Mouse (Mus musculus) liver, embryonic 14.5 days (tissue): Measurements from ENCODE around the gene Tubgcp3. TPM values are rescaled to one million over a fixed set of nuclear protein-coding genes. Genes with fewer than 3 reads are reported as not detected.

Experiments
- ATAC-seq: fragments of 200-750 bp; cut with Nextera tagmentation; 2 replicates; pipeline ENCODE4 v1.8.0; 2017; ENCODE audit warnings: moderate number of reproducible peaks, mild to moderate bottlenecking, moderate library complexity; ENCODE audit not compliant: insufficient read depth
- DNase-seq, 3 experiments: peaks; one replicate each; pipeline ENCODE4 v3.0.0-alpha.2; 2012 to 2013; ENCODE audit warnings: low read depth in 3 of 3, low spot score in 3 of 3
- H3K27ac ChIP-seq: fragments of 300-500 bp; sonication (generic); 2 replicates; pipeline ENCODE4 v1.5.1; 2014; ENCODE audit warnings: moderate library complexity, mild to moderate bottlenecking, control low read depth, inconsistent platforms
- H3K27me3 ChIP-seq: fragments of 300-500 bp; sonication (generic); 2 replicates; pipeline ENCODE4 v1.6.1; 2014; ENCODE audit warnings: mild to moderate bottlenecking, low read length, moderate library complexity; ENCODE audit not compliant: control insufficient read depth, insufficient read depth
- H3K36me3 ChIP-seq: fragments of 300-500 bp; sonication (generic); replicated peaks from 2 replicates; pipeline ENCODE4 v1.6.1; 2014; ENCODE audit warnings: low read depth; ENCODE audit not compliant: control insufficient read depth, insufficient read depth
- H3K4me1 ChIP-seq, 2 experiments: fragments of 200-500 bp in 1 of 2; fragments of 300-500 bp in 1 of 2; sonication (generic) in 1 of 2; replicated peaks; 2 replicates each; pipeline ENCODE4 v1.6.1; 2012 to 2014; ENCODE audit warnings: antibody characterized with exemption in 1 of 2, inconsistent platforms in 1 of 2, low read length in 1 of 2; ENCODE audit not compliant: control insufficient read depth in 2 of 2, insufficient read depth in 2 of 2
- H3K4me2 ChIP-seq: fragments of 300-500 bp; sonication (generic); 2 replicates; pipeline ENCODE4 v1.6.1; 2014; ENCODE audit warnings: low read depth, mild to moderate bottlenecking, control low read depth, moderate library complexity
- H3K4me3 ChIP-seq, 2 experiments: fragments of 200-500 bp in 1 of 2; fragments of 300-500 bp in 1 of 2; sonication (generic) in 1 of 2; 2 replicates each; pipeline ENCODE4 v1.5.1; 2012 to 2014; ENCODE audit warnings: low read depth in 2 of 2, low read length in 2 of 2, mild to moderate bottlenecking in 2 of 2, control low read depth in 1 of 2, inconsistent platforms in 1 of 2, moderate library complexity in 1 of 2; ENCODE audit not compliant: insufficient read depth in 1 of 2
- H3K9ac ChIP-seq: fragments of 300-500 bp; sonication (generic); replicated peaks from 2 replicates; pipeline ENCODE4 v1.6.1; 2014; ENCODE audit warnings: mild to moderate bottlenecking, control low read depth, moderate library complexity
- H3K9me3 ChIP-seq: fragments of 300-500 bp; sonication (generic); 2 replicates; pipeline ENCODE4 v1.6.1; 2016; ENCODE audit warnings: low read length, mixed read lengths; ENCODE audit not compliant: control insufficient read depth
- CTCF ChIP-seq: IDR thresholded peaks from 2 replicates; pipeline ENCODE4 v1.5.1; 2016; ENCODE audit warnings: antibody characterized with exemption, low read depth, control low read depth
- EP300 ChIP-seq: IDR thresholded peaks from 2 replicates; pipeline ENCODE4 v1.6.1; 2016; ENCODE audit warnings: antibody characterized with exemption, low read depth
- WGBS: fragments of 180-500 bp; shearing (Covaris S2); extraction: QIAGEN DNeasy Blood & Tissue Kit; methylation state at CpG from one replicate; pipeline ENCODE4 v1.1.7; 2014; ENCODE audit not compliant: insufficient replicate concordance; 5-methylcytosine and 5-hydroxymethylcytosine counted together
- polyA plus RNA-seq, 2 experiments: library from polyadenylated mRNA; depleted of rRNA in 1 of 2; stranded (reverse) in 1 of 2; unstranded in 1 of 2; fragments of >200 nt; fragmentation: Nextera tagmentation in 1 of 2; extraction: Ambion mirVana in 1 of 2; gene quantifications; 2 replicates each; pipeline versions ENCODE4 v1.2.1 to v1.2.3; 2012 to 2014

The Tubgcp3 gene
- polyA plus RNA-seq, 2 experiments, result 26.1 to 39.4 TPM

DNA sequence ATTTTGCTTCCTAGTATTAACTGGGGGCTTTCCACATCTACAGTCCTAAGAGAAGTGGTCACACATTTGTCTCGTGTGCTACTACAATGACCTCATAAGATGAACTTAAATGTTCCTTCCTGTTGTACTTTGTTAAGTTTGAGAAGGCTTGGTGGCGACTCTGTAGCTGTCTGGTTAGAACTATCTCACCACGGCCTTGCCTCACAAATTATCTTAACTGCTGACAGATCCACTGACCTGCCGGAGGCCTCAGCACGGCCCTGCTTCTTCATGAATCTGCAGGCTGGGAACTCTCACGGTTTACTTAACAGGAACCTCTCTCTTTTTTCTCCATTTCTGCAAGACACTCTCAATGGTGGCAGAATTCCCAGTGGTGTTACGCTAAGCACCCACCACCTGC lies 27.2 kb downstream of the Tubgcp3 start:
- 33% methylated on average over 7 of the region's 7 CpGs for WGBS
- H3K9me3 ChIP-seq, result no peaks in the 10 kb centered on the region
- no peaks in the 10 kb centered on the region for H3K27me3 ChIP-seq
- TF ChIP-seq CTCF (no peak), EP300 (no peak)
- H3K9ac ChIP-seq, result no peak overlapping the region
- no peak overlapping the region for H3K27ac ChIP-seq
- H3K36me3 ChIP-seq, result peaks cover 57% of the 10 kb centered on the region
- ATAC-seq (peak; percentile 59; the same call in 1 of the 2 replicates), DNase-seq (peak in 1 of 3 experiments; percentile 7)
- H3K4me1 ChIP-seq, result peaks cover 0 to 12% of the 10 kb centered on the region in 2 experiments; a peak in 3 of 4 replicates
- no peak overlapping the region for H3K4me3 ChIP-seq
- 0 out of 2 replicates have a peak overlapping the region, but pooled peaks have one; percentile 14 for H3K4me2 ChIP-seq

DNA sequence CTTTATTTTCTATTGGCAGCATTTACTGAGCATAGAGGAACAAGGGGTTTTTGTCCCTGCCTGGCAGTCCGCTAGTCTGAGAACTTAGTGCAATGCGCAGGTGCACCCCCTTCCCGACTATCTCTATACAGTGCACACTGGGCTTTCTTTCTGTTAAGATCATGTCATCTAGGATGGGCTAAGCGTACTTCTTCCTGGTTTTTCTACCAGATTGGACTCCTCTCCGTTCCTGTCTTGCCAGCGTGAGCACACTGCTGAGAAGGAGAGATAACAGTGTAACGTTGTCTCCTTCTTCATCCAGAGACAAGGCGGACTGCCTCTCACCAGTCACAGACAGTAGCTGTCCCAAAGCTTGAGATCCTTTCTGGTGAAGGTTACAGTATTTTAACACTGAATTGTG lies 27.7 kb downstream of the Tubgcp3 start:
- Histone ChIP-seq H3K4me3 (no peak overlapping the region), H3K27me3 (no peaks in the 10 kb centered on the region), H3K9me3 (no peaks in the 10 kb centered on the region), H3K4me2 (0 out of 2 replicates have a peak overlapping the region, but pooled peaks have one; percentile 14), H3K27ac (no peak overlapping the region), H3K36me3 (peaks cover 57% of the 10 kb centered on the region), H3K9ac (no peak overlapping the region), H3K4me1 (peaks cover 0 to 12% of the 10 kb centered on the region in 2 experiments; a peak in 3 of 4 replicates)
- TF ChIP-seq CTCF (no peak), EP300 (no peak)
- 22% methylated on average over 8 of the region's 8 CpGs for WGBS
- peak in 2 of 3 experiments; percentile 7 to 17 for DNase-seq
- peak; percentile 79 for ATAC-seq

DNA sequence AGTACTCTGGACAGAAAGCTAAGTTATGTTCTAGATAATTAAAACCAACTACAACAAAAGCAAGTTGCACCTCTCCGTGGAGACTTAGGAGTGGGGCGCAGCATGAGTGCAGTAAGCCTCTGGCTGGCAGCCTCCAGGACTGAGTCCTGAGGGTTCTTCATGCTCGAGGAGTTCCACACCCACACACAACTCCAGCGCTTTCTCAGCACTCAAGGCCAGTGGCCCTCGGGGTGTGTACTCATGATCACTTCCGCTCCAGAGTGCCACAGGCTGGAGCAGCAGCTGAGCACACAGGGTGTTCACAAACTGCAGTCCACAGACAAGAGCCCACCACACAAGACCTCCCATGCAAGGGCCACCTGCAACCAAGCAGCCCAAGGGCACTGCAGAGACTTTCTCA lies 30.5 kb downstream of the Tubgcp3 start:
- no peak overlapping the region for H3K4me2 ChIP-seq
- TF ChIP-seq CTCF (no peak), EP300 (no peak)
- H3K9me3 ChIP-seq, result no peaks in the 10 kb centered on the region
- no peak overlapping the region for H3K4me3 ChIP-seq
- H3K4me1 ChIP-seq, result peaks cover 0 to 12% of the 10 kb centered on the region in 2 experiments; a peak in 3 of 4 replicates
- no peak overlapping the region for H3K9ac ChIP-seq
- no peak overlapping the region for H3K27ac ChIP-seq
- no peaks in the 10 kb centered on the region for H3K27me3 ChIP-seq
- no peak for DNase-seq
- 88% methylated on average over 6 of the region's 6 CpGs for WGBS
- peaks cover 55% of the 10 kb centered on the region for H3K36me3 ChIP-seq
- no peak for ATAC-seq

DNA sequence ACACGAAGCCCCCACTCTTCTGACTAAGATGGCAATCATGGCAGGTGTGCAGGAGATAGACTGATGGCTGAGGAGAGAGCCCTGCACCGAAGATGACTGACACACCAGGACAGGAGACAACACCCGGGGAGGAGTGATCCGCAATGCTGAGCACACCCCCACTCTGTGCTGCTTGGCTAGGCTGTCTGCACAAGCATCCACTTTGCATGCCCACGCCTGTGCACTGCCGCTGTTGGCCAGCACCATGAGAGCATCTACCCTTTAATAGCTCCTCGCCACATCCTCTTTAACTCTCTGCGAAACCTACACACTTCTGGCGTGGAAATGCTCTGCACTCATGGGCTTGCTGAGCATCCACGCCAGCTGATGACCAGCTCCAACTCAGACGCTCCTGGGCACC lies 33.6 kb downstream of the Tubgcp3 start:
- Histone ChIP-seq H3K4me2 (no peak overlapping the region), H3K4me1 (no peaks in the 10 kb centered on the region), H3K27ac (no peak overlapping the region), H3K4me3 (no peak overlapping the region), H3K9ac (no peak overlapping the region), H3K27me3 (no peaks in the 10 kb centered on the region), H3K36me3 (peaks cover 65% of the 10 kb centered on the region), H3K9me3 (no peaks in the 10 kb centered on the region)
- no peak for TF ChIP-seq EP300
- no peak for TF ChIP-seq CTCF
- 87% methylated on average over 11 of the region's 11 CpGs for WGBS
- ATAC-seq (no peak), DNase-seq (no peak)

DNA sequence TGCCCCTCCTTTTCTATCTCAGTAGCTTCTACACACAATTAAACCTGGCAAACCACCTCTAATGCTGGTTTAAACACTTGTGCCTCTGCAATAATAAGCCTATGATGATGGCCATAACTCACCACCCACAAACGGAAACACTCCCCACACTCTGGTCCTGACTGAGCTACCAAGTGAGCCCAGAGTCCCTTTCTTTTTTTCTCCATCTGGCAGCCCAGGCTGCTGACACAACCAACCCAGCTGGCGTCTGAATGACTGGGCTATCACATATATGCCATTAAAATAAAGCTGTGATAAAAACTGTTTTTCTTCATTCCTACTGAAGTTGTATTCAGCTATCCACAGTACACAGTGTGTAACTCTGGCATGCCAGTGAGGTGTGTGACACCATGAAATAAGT lies 36.7 kb downstream of the Tubgcp3 start:
- DNase-seq (no peak), ATAC-seq (no peak)
- Histone ChIP-seq H3K9me3 (no peaks in the 10 kb centered on the region), H3K4me2 (no peak overlapping the region), H3K27ac (no peak overlapping the region), H3K4me3 (no peak overlapping the region), H3K9ac (no peak overlapping the region), H3K4me1 (no peaks in the 10 kb centered on the region), H3K27me3 (no peaks in the 10 kb centered on the region), H3K36me3 (peaks cover 63% of the 10 kb centered on the region)
- WGBS, result 77% methylated on average over 2 of the region's 2 CpGs
- TF ChIP-seq CTCF, result no peak
- no peak for TF ChIP-seq EP300
